Mouse (Mus musculus) cortical plate, adult 2 months (tissue): ENCODE measurements around the gene Hpcal4.

Experiments
- CTCF ChIP-seq: fragments of 200-500 bp; IDR thresholded peaks from 2 replicates; pipeline ENCODE4 v1.5.1; 2011; ENCODE audit warnings: mild to moderate bottlenecking, control low read depth, low read length; ENCODE audit not compliant: insufficient read depth; ENCODE audit errors: extremely low read depth
- POLR2A ChIP-seq: fragments of 200-500 bp; IDR thresholded peaks from 2 replicates; pipeline ENCODE4 v1.6.1; 2011; ENCODE audit warnings: mild to moderate bottlenecking, low read length, control low read depth; ENCODE audit not compliant: insufficient read depth; ENCODE audit errors: extremely low read depth

GRCm38 (mm10) chr4:123232841-123233240 lies 49.8 kb downstream of the Hpcal4 start:
- TF ChIP-seq POLR2A = no peak
- no peak for TF ChIP-seq CTCF
